Mouse (Mus musculus) gastrocnemius, postnatal 4 days (tissue): ENCODE data around the gene Zfp85. TPM values are rescaled to one million over a fixed set of nuclear protein-coding genes. Genes with fewer than 3 reads are reported as not detected.

Experiments
- total RNA-seq, 2 experiments: library from RNA; stranded (reverse); gene quantifications; 2 replicates each; pipeline ENCODE4 v1.2.3; 2021

The Zfp85 gene
- total RNA-seq, 2 experiments from 2014 or later: 2.8 to 3.6 TPM

Other genes starting within 250 kb of the Zfp85 start
- not detected for gene Gm26965, start 229.1 kb downstream of the Zfp85 start, total RNA-seq
- gene Zfp87, start 229.1 kb downstream of the Zfp85 start, total RNA-seq: 1 to 10 TPM; 8.4 to 8.6 TPM
- 1 to 10 TPM; 5.5 to 5.6 TPM for gene Zfp748, start 201.4 kb downstream of the Zfp85 start, total RNA-seq
- gene Zfp729b, start 145.5 kb downstream of the Zfp85 start, total RNA-seq: 1 to 10 TPM; 4.4 to 4.5 TPM
- gene Gm49345, start 117.5 kb downstream of the Zfp85 start, total RNA-seq: under 1 TPM; 0.61 to 0.62 TPM
- 1 to 10 TPM; 4.6 to 4.8 TPM for gene Zfp729a, start 117.4 kb downstream of the Zfp85 start, total RNA-seq
- 1 to 10 TPM; 6.4 to 7.1 TPM for gene Zfp738, start 68.2 kb downstream of the Zfp85 start, total RNA-seq
- gene Zfp65, start 26.1 kb downstream of the Zfp85 start, total RNA-seq: 1 to 10 TPM; 6.1 to 7.6 TPM
- gene Zfp493, start 24.5 kb upstream of the Zfp85 start, total RNA-seq: 1 to 10 TPM in 1 of 2 experiments, under 1 TPM in 1; 0.96 to 1.3 TPM
- 1 to 10 TPM; 2.4 to 2.7 TPM for gene Zfp273, start 58.5 kb upstream of the Zfp85 start, total RNA-seq
- gene Gm10037, start 75.9 kb upstream of the Zfp85 start, total RNA-seq: under 1 TPM; 0.49 to 0.56 TPM
- gene BC048507, start 108.1 kb upstream of the Zfp85 start, total RNA-seq: not detected